Mouse (Mus musculus): Measurements from ENCODE around the gene Rhoc. TPM values are rescaled to one million over a fixed set of nuclear protein-coding genes. Genes with fewer than 3 reads are reported as not detected.

The Rhoc gene
- polyA plus RNA-seq, 1 experiment from 2014 or later: 41.1 TPM

- Histone ChIP-seq H3K27me3 (replicated peaks; ENCODE audit: control insufficient read depth, insufficient read depth, low read length) (no peaks in the 10 kb centered on the region), H3K9me3 (ENCODE audit: control insufficient read depth, low read length) (no peaks in the 10 kb centered on the region), H3K36me3 (ENCODE audit: control insufficient read depth, insufficient read depth) (no peaks in the 10 kb centered on the region), H3K4me2 (ENCODE audit: low read length) (no peak overlapping the region), H3K9ac (replicated peaks; ENCODE audit: low read depth, low read length) (no peak overlapping the region), H3K4me1 (replicated peaks; ENCODE audit: control insufficient read depth, insufficient read depth, low read length) (no peaks in the 10 kb centered on the region), H3K27ac (ENCODE audit: low read length) (no peak overlapping the region), H3K4me3 (replicated peaks; ENCODE audit: low read length) (no peak overlapping the region)
- no peak for ATAC-seq
- 61% methylated on average over 2 of the region's 2 CpGs for WGBS
Measured at GRCm38 (mm10) chr3:104767141-104767540, 21.0 kb upstream of the Rhoc start.

- no peak overlapping the region for H3K4me3 ChIP-seq (replicated peaks; ENCODE audit: low read length)
- H3K9me3 ChIP-seq (ENCODE audit: control insufficient read depth, low read length): no peaks in the 10 kb centered on the region
- H3K4me1 ChIP-seq (replicated peaks; ENCODE audit: control insufficient read depth, insufficient read depth, low read length): no peaks in the 10 kb centered on the region
- H3K27ac ChIP-seq (ENCODE audit: low read length): no peak overlapping the region
- no peaks in the 10 kb centered on the region for H3K36me3 ChIP-seq (ENCODE audit: control insufficient read depth, insufficient read depth)
- no peak overlapping the region for H3K4me2 ChIP-seq (ENCODE audit: low read length)
- H3K27me3 ChIP-seq (replicated peaks; ENCODE audit: control insufficient read depth, insufficient read depth, low read length): no peaks in the 10 kb centered on the region
- no peak for ATAC-seq
- 84% methylated on average over 4 of the region's 4 CpGs for WGBS
- no peak overlapping the region for H3K9ac ChIP-seq (replicated peaks; ENCODE audit: low read depth, low read length)
Measured at GRCm38 (mm10) chr3:104767716-104768115, 20.5 kb upstream of the Rhoc start.

- no peaks in the 10 kb centered on the region for H3K36me3 ChIP-seq (ENCODE audit: control insufficient read depth, insufficient read depth)
- no peak overlapping the region for H3K4me3 ChIP-seq (replicated peaks; ENCODE audit: low read length)
- no peaks in the 10 kb centered on the region for H3K9me3 ChIP-seq (ENCODE audit: control insufficient read depth, low read length)
- 70% methylated on average over 3 of the region's 3 CpGs for WGBS
- no peaks in the 10 kb centered on the region for H3K27me3 ChIP-seq (replicated peaks; ENCODE audit: control insufficient read depth, insufficient read depth, low read length)
- no peak for ATAC-seq
- no peaks in the 10 kb centered on the region for H3K4me1 ChIP-seq (replicated peaks; ENCODE audit: control insufficient read depth, insufficient read depth, low read length)
- H3K9ac ChIP-seq (replicated peaks; ENCODE audit: low read depth, low read length): no peak overlapping the region
- H3K4me2 ChIP-seq (ENCODE audit: low read length): no peak overlapping the region
- H3K27ac ChIP-seq (ENCODE audit: low read length): no peak overlapping the region
Measured at GRCm38 (mm10) chr3:104769135-104769534, 19.0 kb upstream of the Rhoc start.

- Histone ChIP-seq H3K9me3 (ENCODE audit: control insufficient read depth, low read length) (no peaks in the 10 kb centered on the region), H3K9ac (replicated peaks; ENCODE audit: low read depth, low read length) (no peak overlapping the region), H3K4me3 (replicated peaks; ENCODE audit: low read length) (no peak overlapping the region), H3K36me3 (ENCODE audit: control insufficient read depth, insufficient read depth) (no peaks in the 10 kb centered on the region), H3K4me1 (replicated peaks; ENCODE audit: control insufficient read depth, insufficient read depth, low read length) (no peaks in the 10 kb centered on the region), H3K27ac (ENCODE audit: low read length) (no peak overlapping the region), H3K4me2 (ENCODE audit: low read length) (no peak overlapping the region), H3K27me3 (replicated peaks; ENCODE audit: control insufficient read depth, insufficient read depth, low read length) (no peaks in the 10 kb centered on the region)
- ATAC-seq: no peak
- 57% methylated on average over 10 of the region's 10 CpGs for WGBS
Measured at GRCm38 (mm10) chr3:104770035-104770434, 18.1 kb upstream of the Rhoc start.

GRCm38 (mm10) chr3:104770918-104771317 is 17.3 kb upstream of the Rhoc start:
- 76% methylated on average over 3 of the region's 3 CpGs for WGBS
- Histone ChIP-seq H3K4me3 (replicated peaks; ENCODE audit: low read length) (no peak overlapping the region), H3K4me2 (ENCODE audit: low read length) (no peak overlapping the region), H3K4me1 (replicated peaks; ENCODE audit: control insufficient read depth, insufficient read depth, low read length) (no peaks in the 10 kb centered on the region), H3K27ac (ENCODE audit: low read length) (no peak overlapping the region), H3K9ac (replicated peaks; ENCODE audit: low read depth, low read length) (no peak overlapping the region), H3K27me3 (replicated peaks; ENCODE audit: control insufficient read depth, insufficient read depth, low read length) (0 out of 2 replicates have a peak, but pooled peaks cover under 1% of the 10 kb centered on the region), H3K36me3 (ENCODE audit: control insufficient read depth, insufficient read depth) (no peaks in the 10 kb centered on the region), H3K9me3 (ENCODE audit: control insufficient read depth, low read length) (no peaks in the 10 kb centered on the region)
- no peak for ATAC-seq

- WGBS: 42% methylated on average over 6 of the region's 6 CpGs
- Histone ChIP-seq H3K4me1 (replicated peaks; ENCODE audit: control insufficient read depth, insufficient read depth, low read length) (no peaks in the 10 kb centered on the region), H3K36me3 (ENCODE audit: control insufficient read depth, insufficient read depth) (no peaks in the 10 kb centered on the region), H3K9me3 (ENCODE audit: control insufficient read depth, low read length) (no peaks in the 10 kb centered on the region), H3K27ac (ENCODE audit: low read length) (no peak overlapping the region), H3K4me2 (ENCODE audit: low read length) (no peak overlapping the region), H3K4me3 (replicated peaks; ENCODE audit: low read length) (no peak overlapping the region), H3K27me3 (replicated peaks; ENCODE audit: control insufficient read depth, insufficient read depth, low read length) (peaks cover 5% of the 10 kb centered on the region; the same call in 1 of the 2 replicates), H3K9ac (replicated peaks; ENCODE audit: low read depth, low read length) (no peak overlapping the region)
- no peak for ATAC-seq
Measured at GRCm38 (mm10) chr3:104771460-104771859, 16.7 kb upstream of the Rhoc start.

DNA sequence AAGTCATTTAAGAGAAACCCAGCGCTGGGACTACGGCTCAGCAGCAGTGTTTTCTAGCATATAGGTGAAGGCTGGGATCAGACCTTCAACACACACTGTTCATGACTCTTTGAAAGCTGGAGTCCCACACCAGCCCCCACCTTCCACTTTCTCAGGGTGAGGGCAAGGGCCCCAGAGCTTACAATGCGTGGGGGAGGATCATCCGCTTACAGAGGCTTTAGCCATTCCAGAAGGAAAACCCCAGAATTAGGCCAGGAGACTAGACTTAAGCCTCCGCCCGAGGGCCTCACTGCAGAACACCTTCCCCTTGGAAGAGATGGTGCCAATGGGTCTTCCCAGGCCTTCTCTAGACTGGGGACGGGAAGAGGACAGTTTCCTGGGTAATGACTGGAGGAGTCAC is 14.9 kb upstream of the Rhoc start:
- Histone ChIP-seq H3K4me1 (replicated peaks; ENCODE audit: control insufficient read depth, insufficient read depth, low read length) (peaks cover 5% of the 10 kb centered on the region; the same call in 1 of the 2 replicates), H3K9me3 (ENCODE audit: control insufficient read depth, low read length) (no peaks in the 10 kb centered on the region), H3K27me3 (replicated peaks; ENCODE audit: control insufficient read depth, insufficient read depth, low read length) (peaks cover 20% of the 10 kb centered on the region), H3K4me3 (replicated peaks; ENCODE audit: low read length) (no peak overlapping the region), H3K9ac (replicated peaks; ENCODE audit: low read depth, low read length) (no peak overlapping the region), H3K27ac (ENCODE audit: low read length) (no peak overlapping the region), H3K36me3 (ENCODE audit: control insufficient read depth, insufficient read depth) (no peaks in the 10 kb centered on the region), H3K4me2 (ENCODE audit: low read length) (no peak overlapping the region)
- WGBS: 71% methylated on average over 7 of the region's 7 CpGs
- no peak for ATAC-seq

DNA sequence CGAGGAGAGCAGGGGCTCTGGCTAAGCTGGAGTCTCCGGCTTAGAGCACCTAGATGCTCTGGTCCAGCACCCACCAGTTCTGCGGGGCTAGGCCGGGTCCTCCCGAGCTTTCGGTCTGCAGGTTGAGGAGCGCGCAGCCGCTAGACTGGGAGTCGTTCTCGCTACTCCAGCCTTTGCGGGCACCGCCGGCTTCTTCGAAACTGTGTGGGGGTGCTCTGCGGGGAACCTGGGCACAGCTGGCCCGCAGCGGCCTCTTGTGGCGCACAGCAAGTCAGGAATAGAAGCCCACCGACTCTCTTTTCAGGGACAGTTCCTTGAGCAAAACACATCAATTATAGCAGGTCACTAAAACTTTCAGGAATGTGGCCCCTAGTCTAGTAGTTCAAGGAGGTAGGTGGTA is 10.8 kb upstream of the Rhoc start:
- WGBS: 0% methylated on average over 20 of the region's 20 CpGs
- peaks cover 21% of the 10 kb centered on the region for H3K4me1 ChIP-seq (replicated peaks; ENCODE audit: control insufficient read depth, insufficient read depth, low read length)
- peak overlapping the region; percentile 28 for H3K4me3 ChIP-seq (replicated peaks; ENCODE audit: low read length)
- peak; percentile 34; the same call in 1 of the 2 replicates for ATAC-seq
- H3K9me3 ChIP-seq (ENCODE audit: control insufficient read depth, low read length): no peaks in the 10 kb centered on the region
- H3K27me3 ChIP-seq (replicated peaks; ENCODE audit: control insufficient read depth, insufficient read depth, low read length): peaks cover 53% of the 10 kb centered on the region
- H3K9ac ChIP-seq (replicated peaks; ENCODE audit: low read depth, low read length): peak overlapping the region; percentile 14; the same call in 1 of the 2 replicates
- H3K36me3 ChIP-seq (ENCODE audit: control insufficient read depth, insufficient read depth): no peaks in the 10 kb centered on the region
- H3K27ac ChIP-seq (ENCODE audit: low read length): no peak overlapping the region
- H3K4me2 ChIP-seq (ENCODE audit: low read length): peak overlapping the region; percentile 47

- no peaks in the 10 kb centered on the region for H3K36me3 ChIP-seq (ENCODE audit: control insufficient read depth, insufficient read depth)
- no peak overlapping the region for H3K27ac ChIP-seq (ENCODE audit: low read length)
- H3K9me3 ChIP-seq (ENCODE audit: control insufficient read depth, low read length): no peaks in the 10 kb centered on the region
- ATAC-seq: peak; percentile 24
- no peak overlapping the region for H3K4me2 ChIP-seq (ENCODE audit: low read length)
- H3K9ac ChIP-seq (replicated peaks; ENCODE audit: low read depth, low read length): no peak overlapping the region
- peaks cover 71% of the 10 kb centered on the region for H3K27me3 ChIP-seq (replicated peaks; ENCODE audit: control insufficient read depth, insufficient read depth, low read length)
- H3K4me3 ChIP-seq (replicated peaks; ENCODE audit: low read length): no peak overlapping the region
- 2% methylated on average over 7 of the region's 7 CpGs for WGBS
- H3K4me1 ChIP-seq (replicated peaks; ENCODE audit: control insufficient read depth, insufficient read depth, low read length): peaks cover 21% of the 10 kb centered on the region
Measured at GRCm38 (mm10) chr3:104779949-104780348, 8.2 kb upstream of the Rhoc start.
